Mouse (Mus musculus): ENCODE data around the gene Camta1.

- TF ChIP-seq CTCF (conservative IDR thresholded peaks at IDR 0.05; ENCODE audit: insufficient read depth, insufficient read length, low read depth, low read length) (no peak), POLR2A (IDR thresholded peaks at IDR 0.05; ENCODE audit: low read depth, low read length) (no peak)
These were observed 494.6 kb downstream of the Camta1 start for GRCm38 (mm10) chr4:151366941-151367545.
